27 mouse cellular contexts compared by ENCODE assay signal in the genomic region with DNA sequence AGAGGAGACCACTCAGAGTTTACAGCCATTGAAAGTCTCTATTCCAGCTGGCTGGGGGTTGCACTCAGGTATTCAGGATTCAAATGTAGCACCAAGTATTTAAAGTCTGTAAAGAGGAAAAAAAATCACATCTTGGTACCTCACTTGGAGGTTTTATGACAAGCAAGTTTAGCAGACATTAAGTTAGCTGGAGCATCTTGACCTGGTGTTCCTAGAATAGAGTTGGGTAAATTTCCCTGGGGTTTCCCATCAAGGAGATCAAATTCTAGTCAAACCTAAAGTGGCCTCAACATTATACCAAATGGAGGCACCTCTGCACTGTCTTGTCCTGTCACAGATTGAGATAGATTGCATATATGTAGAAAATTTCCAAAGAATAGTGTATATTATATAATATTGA.
"Had no signal": no experiment of that assay in that cellular context is flagged by ENCODE, and none has a peak within 500 bp of the region (broad histone marks: within the 10 kb centered on the region; RNA-seq: fewer than 3 reads in every experiment).

No protein-coding gene starts in this region.

- H3K27ac ChIP-seq: embryonic facial prominence, embryonic 10.5 days; embryonic facial prominence, embryonic 12.5 days; embryonic facial prominence, embryonic 13.5 days; embryonic facial prominence, embryonic 15.5 days; forebrain, embryonic 10.5 days; forebrain, embryonic 12.5 days; forebrain, embryonic 13.5 days; forebrain, embryonic 15.5 days; gastrocnemius, adult 2 months; heart, adult 2 months; heart, embryonic 10.5 days had no signal

- H3K4me3 ChIP-seq: embryonic facial prominence, embryonic 10.5 days; embryonic facial prominence, embryonic 12.5 days; embryonic facial prominence, embryonic 13.5 days; embryonic facial prominence, embryonic 15.5 days; erythroblast, embryonic 14.5 days; forebrain, embryonic 10.5 days; forebrain, embryonic 12.5 days; forebrain, embryonic 13.5 days; forebrain, embryonic 15.5 days; gastrocnemius, adult 2 months; heart, adult 2 months; heart, embryonic 10.5 days had no signal

- H3K4me2 ChIP-seq: embryonic facial prominence, embryonic 12.5 days; embryonic facial prominence, embryonic 13.5 days; embryonic facial prominence, embryonic 15.5 days; forebrain, embryonic 12.5 days; forebrain, embryonic 13.5 days; forebrain, embryonic 15.5 days had no signal

- H3K4me1 ChIP-seq: embryonic facial prominence, embryonic 10.5 days; embryonic facial prominence, embryonic 12.5 days; embryonic facial prominence, embryonic 13.5 days; embryonic facial prominence, embryonic 15.5 days; forebrain, embryonic 10.5 days; forebrain, embryonic 12.5 days; forebrain, embryonic 13.5 days; forebrain, embryonic 15.5 days; heart, embryonic 10.5 days had no signal

- DNase-seq: cerebellum, adult 9-10 months; cerebellum, adult 9-11 months; cerebellum, postnatal 10 days; cerebellum, postnatal 14 days; cerebellum, postnatal 25 days; cerebellum, postnatal 36 days; embryo, embryonic 11 days; forebrain, postnatal 0 days; gastrocnemius, adult 2 months; gastrocnemius, postnatal 10 days; gastrocnemius, postnatal 14 days; gastrocnemius, postnatal 25 days; gastrocnemius, postnatal 36 days; heart, adult 11 months; heart, adult 18-20 months; heart, adult 2 months had no signal

- H3K9me3 ChIP-seq: embryonic facial prominence, embryonic 10.5 days; embryonic facial prominence, embryonic 12.5 days; embryonic facial prominence, embryonic 13.5 days; embryonic facial prominence, embryonic 15.5 days; forebrain, embryonic 10.5 days; forebrain, embryonic 12.5 days; forebrain, embryonic 13.5 days; forebrain, embryonic 15.5 days; heart, embryonic 10.5 days had no signal

- H3K27me3 ChIP-seq: embryonic facial prominence, embryonic 12.5 days; embryonic facial prominence, embryonic 13.5 days; embryonic facial prominence, embryonic 15.5 days; forebrain, embryonic 12.5 days; forebrain, embryonic 13.5 days; forebrain, embryonic 15.5 days had no signal

- H3K9ac ChIP-seq: embryonic facial prominence, embryonic 12.5 days; embryonic facial prominence, embryonic 13.5 days; embryonic facial prominence, embryonic 15.5 days; forebrain, embryonic 12.5 days; forebrain, embryonic 13.5 days; forebrain, embryonic 15.5 days; forebrain, postnatal 0 days had no signal

- H3K36me3 ChIP-seq: embryonic facial prominence, embryonic 10.5 days; embryonic facial prominence, embryonic 12.5 days; embryonic facial prominence, embryonic 13.5 days; embryonic facial prominence, embryonic 15.5 days; forebrain, embryonic 10.5 days; forebrain, embryonic 12.5 days; forebrain, embryonic 15.5 days; heart, embryonic 10.5 days had no signal

- ATAC-seq: forebrain, embryonic 13.5 days; forebrain, embryonic 15.5 days; forebrain, embryonic 16.5 days; forebrain, postnatal 0 days had no signal
